Mouse (Mus musculus) lung, postnatal 36 days (tissue): ENCODE data around the gene Bglap2.
"Not testable (repeated sequence)": the region's sequence is repeated elsewhere in the genome, so short reads cannot be mapped to it uniquely, and the experiment has no call there.

ENCODE experiments used
- DNase-seq: peaks from one replicate; pipeline ENCODE4 v3.0.0; 2022; ENCODE audit warnings: mixed read lengths

The Bglap2 gene

GRCm38 (mm10) chr3:88378599-88378998 lies at the start of gene Bglap2:
Gene Bglap2, minus strand, starts transcription at chr3:88378699.
- not testable (repeated sequence) for DNase-seq

- DNase-seq, result no peak
Measured at GRCm38 (mm10) chr3:88427342-88427905, 48.9 kb upstream of the Bglap2 start.

- DNase-seq, result no peak
Measured at GRCm38 (mm10) chr3:88425708-88426420, 47.4 kb upstream of the Bglap2 start.

GRCm38 (mm10) chr3:88425330-88425689 lies 46.8 kb upstream of the Bglap2 start:
- no peak for DNase-seq

- peak; percentile 99 for DNase-seq
Measured at GRCm38 (mm10) chr3:88424605-88425329, 46.3 kb upstream of the Bglap2 start, which contains the start of gene Slc25a44. Gene Slc25a44, minus strand, starts transcription at chr3:88425139.

GRCm38 (mm10) chr3:88422020-88422720 lies 43.7 kb upstream of the Bglap2 start:
- peak; percentile 75 for DNase-seq

- DNase-seq, result no peak
Measured at GRCm38 (mm10) chr3:88420771-88421170, 42.3 kb upstream of the Bglap2 start.

- peak; percentile 19 for DNase-seq
Measured at GRCm38 (mm10) chr3:88418016-88418415, 39.5 kb upstream of the Bglap2 start.

- DNase-seq, result no peak
Measured at GRCm38 (mm10) chr3:88415668-88416067, 37.2 kb upstream of the Bglap2 start.

GRCm38 (mm10) chr3:88412636-88413035 lies 34.1 kb upstream of the Bglap2 start:
- DNase-seq, result no peak

GRCm38 (mm10) chr3:88411681-88412080 lies 33.2 kb upstream of the Bglap2 start:
- no peak for DNase-seq

- DNase-seq, result no peak
Measured at GRCm38 (mm10) chr3:88410645-88411031, 32.1 kb upstream of the Bglap2 start.

GRCm38 (mm10) chr3:88409741-88410644 lies 31.5 kb upstream of the Bglap2 start, which contains the start of gene Pmf1:
Gene Pmf1, minus strand, starts transcription at chr3:88410331.
- peak; percentile 97 for DNase-seq

GRCm38 (mm10) chr3:88408953-88409352 lies 30.5 kb upstream of the Bglap2 start:
- no peak for DNase-seq

- DNase-seq, result no peak
Measured at GRCm38 (mm10) chr3:88407529-88407928, 29.0 kb upstream of the Bglap2 start.

GRCm38 (mm10) chr3:88407090-88407489 lies 28.6 kb upstream of the Bglap2 start:
- peak; percentile 76 for DNase-seq

- no peak for DNase-seq
Measured at GRCm38 (mm10) chr3:88403522-88404230, 25.2 kb upstream of the Bglap2 start.

GRCm38 (mm10) chr3:88398666-88399065 lies 20.2 kb upstream of the Bglap2 start:
- no peak for DNase-seq

- no peak for DNase-seq
Measured at GRCm38 (mm10) chr3:88395742-88396141, 17.2 kb upstream of the Bglap2 start.

GRCm38 (mm10) chr3:88395288-88395687 lies 16.8 kb upstream of the Bglap2 start:
- DNase-seq, result no peak

GRCm38 (mm10) chr3:88393776-88394375 lies 15.4 kb upstream of the Bglap2 start:
- DNase-seq, result no peak
